Mouse (Mus musculus) adrenal gland, postnatal 10 days (tissue): ENCODE data around the gene Vps8. TPM values are rescaled to one million over a fixed set of nuclear protein-coding genes. Genes with fewer than 3 reads are reported as not detected.

Experiments
- DNase-seq: peaks from one replicate; pipeline ENCODE4 v3.0.0; 2021; ENCODE audit warnings: mixed read lengths
- total RNA-seq, 2 experiments: library from RNA; stranded (reverse); gene quantifications; 2 replicates each; pipeline ENCODE4 v1.2.3; 2021

Gene Vps8
- total RNA-seq, 2 experiments from 2014 or later, result 16.3 to 18.2 TPM

GRCm38 (mm10) chr16:21630614-21631013 is 207.7 kb downstream of the Vps8 start:
- DNase-seq, result no peak

DNA sequence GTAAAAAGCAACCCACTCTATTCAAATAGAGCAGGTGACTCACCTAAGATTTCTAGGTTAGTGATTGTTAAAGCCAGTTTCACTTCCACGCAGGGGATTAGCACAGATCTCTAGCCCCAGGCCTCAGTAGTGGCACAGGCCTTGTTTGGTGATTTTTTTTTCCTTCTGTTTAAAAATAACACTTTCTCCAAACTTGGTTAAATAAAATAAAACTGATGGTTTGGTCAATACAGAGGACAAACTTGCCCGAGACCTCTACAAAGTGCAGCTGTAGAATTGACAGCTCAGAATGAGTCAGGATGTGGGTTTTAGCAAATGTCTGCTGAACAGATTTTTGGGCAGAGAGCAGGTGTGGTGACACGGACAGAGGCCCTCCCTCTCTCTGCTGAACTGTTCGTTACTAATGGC is 208.9 kb downstream of the Vps8 start:
- no peak for DNase-seq

DNA sequence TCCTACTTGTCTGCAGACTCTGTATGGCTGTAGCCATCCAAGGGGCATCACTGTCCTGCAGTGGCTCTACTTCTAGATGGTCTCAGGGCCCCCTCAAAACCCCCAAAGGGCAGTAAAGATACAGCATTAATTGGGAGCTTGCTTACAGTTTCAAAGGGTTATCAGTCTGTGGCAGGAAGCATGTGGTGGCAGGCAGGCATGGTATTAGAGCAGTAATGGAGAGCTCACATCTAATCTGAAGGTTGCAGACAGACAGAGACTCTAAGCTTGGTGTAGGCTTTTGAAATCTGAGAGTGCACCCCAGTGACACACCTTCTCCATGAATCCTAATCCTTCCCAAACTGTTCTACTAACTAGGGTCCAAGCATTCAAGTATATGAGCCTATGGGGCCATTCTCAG is 211.5 kb downstream of the Vps8 start:
- DNase-seq, result no peak

GRCm38 (mm10) chr16:21636156-21636853 is 213.4 kb downstream of the Vps8 start:
- DNase-seq, result peak; percentile 50

- DNase-seq, result no peak
Observed at GRCm38 (mm10) chr16:21637201-21637819, 214.4 kb downstream of the Vps8 start.

- no peak for DNase-seq
Observed at GRCm38 (mm10) chr16:21640766-21641499, 218.0 kb downstream of the Vps8 start.

DNA sequence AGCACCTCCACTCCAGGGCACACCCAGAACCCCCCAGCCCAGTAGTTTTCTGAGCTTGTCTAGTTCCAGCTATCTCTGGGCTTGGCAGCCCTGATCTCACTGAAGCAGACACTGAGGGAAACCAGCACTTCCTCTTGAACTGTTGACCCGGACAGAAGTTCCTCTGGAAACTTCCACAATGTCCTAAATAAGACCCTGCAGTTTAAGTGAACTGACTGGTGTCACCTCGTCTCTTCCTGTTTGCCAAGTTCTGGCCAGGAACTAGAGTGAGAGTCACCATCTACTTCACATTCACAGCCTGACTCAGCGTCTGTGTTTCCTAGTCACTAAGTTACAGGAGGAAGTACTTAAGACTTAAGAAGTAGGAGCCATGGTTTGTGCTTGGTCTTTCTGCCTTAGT is 219.0 kb downstream of the Vps8 start:
- DNase-seq, result no peak

- DNase-seq, result no peak
Observed at GRCm38 (mm10) chr16:21642906-21643305, 220.0 kb downstream of the Vps8 start.

DNA sequence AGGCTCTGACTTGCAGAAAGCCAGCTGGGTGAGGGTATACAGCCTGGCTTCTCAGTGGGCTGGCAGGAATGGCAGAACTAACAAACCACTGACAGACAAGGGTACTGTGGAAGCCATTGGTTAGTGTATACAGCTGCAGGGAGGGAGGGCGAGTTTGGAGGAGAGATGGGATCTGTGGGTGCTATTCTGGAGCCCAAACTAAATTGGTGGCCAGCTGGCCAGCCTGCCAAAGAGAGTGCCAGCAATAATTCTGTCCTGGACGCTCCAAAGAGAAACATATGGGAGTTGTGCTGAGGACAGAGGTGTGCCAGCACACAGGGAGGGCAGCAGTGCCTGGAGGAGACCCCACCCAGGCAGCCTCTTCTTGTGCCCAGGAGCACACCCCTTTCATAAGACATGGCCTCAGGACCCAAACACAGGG is 220.7 kb downstream of the Vps8 start:
- DNase-seq, result no peak

DNA sequence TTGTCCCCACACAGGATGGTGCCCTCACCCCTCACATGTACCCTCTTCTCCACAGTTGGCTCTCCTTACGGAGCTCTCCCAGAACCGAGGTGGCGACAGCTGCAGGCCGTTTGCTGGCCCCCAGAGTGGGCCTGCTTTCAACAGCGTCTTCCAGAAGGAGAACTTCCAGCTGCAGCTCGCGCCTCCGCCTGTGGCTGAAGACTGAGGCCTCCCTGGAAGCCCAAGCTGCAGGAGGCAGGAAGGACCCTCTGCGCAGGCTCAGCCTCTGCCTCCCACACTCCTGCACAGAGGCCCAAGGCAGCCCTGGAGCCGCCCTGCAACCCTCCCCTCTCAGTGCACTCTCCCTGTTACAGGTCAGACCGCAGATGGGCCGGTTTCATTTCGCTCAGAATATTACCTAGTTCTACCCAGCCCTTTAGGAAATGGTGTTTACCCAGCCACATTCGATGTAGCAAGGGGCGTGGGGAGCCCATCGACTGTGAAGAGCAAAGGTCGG is 221.2 kb downstream of the Vps8 start:
- DNase-seq, result peak; percentile 49

DNA sequence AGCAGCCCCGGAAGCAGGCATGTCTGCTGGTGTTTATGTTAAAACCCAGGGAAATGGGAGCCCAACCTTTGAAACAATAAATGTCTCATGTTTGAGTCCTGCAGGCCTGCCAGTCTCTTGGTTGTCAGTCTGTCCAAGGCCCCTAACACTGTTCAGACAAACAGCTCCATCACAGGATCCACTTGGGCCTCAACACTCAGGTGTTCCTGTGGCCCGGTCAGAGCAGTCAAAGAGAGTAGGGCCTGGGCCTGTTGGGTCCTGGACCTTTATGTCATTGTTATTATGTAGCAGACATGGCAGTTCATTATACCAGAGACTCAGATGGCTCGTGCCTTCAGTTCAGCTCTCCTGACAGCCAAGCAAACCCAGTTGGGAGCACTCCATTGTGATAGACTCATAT is 221.7 kb downstream of the Vps8 start:
- DNase-seq, result no peak

DNA sequence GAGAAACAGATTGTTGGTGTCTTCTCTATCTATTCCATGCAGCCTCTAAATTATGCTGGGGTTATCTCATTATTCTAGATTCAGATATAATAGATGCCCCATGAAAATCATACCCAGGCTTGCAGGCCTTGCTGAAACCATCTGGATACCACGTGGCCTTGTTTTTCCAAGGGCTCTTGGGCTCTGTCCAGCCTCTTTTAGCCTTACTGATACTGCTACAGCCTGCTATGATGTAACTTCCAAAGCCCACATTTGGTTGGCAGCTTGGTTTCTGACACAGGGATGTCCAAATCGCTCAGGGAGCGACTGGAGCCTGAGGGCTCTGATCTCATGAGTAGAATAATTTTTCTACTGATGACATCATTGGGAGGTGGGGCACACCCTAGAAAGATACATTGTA is 223.0 kb downstream of the Vps8 start:
- DNase-seq, result peak; percentile 52

- no peak for DNase-seq
Observed at GRCm38 (mm10) chr16:21646496-21646895, 223.6 kb downstream of the Vps8 start.

GRCm38 (mm10) chr16:21648800-21649199 is 225.9 kb downstream of the Vps8 start:
- DNase-seq, result no peak

- DNase-seq, result no peak
Observed at GRCm38 (mm10) chr16:21650289-21650688, 227.4 kb downstream of the Vps8 start.

DNA sequence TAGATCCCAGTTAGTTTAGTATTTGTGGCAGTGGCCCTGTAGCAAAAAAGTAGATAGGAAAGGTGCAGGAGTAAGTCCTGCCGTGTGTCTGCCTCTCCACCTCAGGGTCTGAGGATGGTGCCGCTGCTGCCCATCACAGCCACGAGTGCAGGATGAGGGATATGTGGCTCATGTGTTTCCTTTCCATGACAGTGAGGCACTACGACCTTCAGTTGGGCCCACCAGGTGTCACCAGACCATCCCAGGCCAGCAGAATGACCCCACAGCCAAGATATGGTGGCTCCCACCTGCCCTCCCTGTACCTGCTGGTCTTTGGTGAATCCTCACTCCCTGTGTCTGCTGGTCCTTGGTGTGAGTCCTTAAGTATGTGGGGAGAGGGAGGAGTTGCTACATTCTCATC is 228.2 kb downstream of the Vps8 start:
- DNase-seq, result no peak

DNA sequence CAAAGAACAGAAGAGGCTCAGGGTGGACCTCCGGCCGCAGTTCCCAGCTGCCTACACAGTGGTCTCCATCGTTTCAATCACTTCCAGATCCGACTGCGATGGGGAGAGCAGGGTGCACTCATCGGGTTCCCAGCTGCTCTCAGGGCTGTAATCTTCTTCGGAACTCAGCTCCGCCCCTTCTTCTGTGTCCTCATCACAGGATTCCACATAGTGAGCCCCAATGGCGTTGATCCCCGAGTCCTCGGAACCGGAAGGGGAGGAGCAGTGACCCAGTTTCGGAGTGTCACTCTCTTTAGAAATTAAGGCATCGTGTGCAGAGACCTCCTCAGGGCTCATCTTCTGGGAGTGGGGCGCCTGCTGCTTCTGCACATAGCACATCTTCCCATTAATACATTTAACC is 230.2 kb downstream of the Vps8 start:
- no peak for DNase-seq

GRCm38 (mm10) chr16:21654384-21654783 is 231.5 kb downstream of the Vps8 start:
- no peak for DNase-seq

- DNase-seq, result no peak
Observed at GRCm38 (mm10) chr16:21655291-21655690, 232.4 kb downstream of the Vps8 start.

DNA sequence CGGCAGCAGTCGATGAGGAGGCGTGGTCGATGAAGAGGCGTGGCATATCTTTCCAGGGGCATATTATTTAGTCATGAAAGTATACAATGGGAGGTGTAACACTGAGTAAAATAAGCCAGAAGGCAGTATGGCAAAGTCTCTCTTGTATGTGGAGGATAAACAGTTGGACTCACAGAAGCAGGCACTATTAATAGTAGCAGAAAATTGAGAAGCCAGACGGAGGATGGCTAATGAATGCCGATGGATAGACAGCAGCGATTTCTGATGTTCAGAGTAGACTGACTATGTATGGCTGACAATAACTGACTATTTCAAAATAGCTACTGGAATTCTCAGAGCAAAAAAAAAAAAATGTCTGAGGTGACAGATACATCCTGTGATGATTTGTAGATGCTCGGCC is 233.0 kb downstream of the Vps8 start:
- DNase-seq, result no peak

DNA sequence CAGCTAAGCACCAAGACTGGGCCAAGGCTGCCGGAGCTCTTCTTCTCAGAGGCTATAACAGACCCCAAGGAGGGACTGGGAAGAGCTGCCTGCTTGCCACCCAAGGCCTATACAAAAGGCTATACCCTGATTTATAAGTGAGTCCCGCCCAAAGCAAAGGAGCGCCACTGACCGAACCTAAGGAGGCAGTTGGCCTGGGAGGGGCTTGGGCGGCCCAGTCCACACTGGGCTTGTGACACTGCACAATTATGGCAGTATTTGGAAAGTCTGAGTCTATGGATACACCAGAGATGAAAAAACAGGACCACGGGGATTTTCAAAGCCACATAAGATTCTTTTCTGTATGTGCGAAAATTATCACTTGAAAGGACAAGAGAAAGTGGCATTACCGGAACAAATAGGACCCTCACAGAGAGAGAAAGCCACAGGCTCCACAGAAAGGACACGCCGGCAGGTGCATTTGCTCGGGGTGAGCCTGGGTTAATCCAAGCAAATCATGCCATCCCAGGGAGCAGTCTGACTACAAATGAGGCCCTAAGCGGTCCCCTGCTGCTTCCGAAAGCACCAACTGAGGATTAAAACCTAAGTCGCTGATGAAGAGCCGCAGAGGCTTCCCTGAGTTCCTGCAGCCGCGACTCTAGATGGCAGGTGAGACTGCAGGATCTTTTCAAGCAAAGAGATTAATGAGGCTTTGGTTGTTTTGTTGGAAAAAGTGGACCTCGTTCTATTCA is 241.9 kb downstream of the Vps8 start:
- DNase-seq, result no peak

DNA sequence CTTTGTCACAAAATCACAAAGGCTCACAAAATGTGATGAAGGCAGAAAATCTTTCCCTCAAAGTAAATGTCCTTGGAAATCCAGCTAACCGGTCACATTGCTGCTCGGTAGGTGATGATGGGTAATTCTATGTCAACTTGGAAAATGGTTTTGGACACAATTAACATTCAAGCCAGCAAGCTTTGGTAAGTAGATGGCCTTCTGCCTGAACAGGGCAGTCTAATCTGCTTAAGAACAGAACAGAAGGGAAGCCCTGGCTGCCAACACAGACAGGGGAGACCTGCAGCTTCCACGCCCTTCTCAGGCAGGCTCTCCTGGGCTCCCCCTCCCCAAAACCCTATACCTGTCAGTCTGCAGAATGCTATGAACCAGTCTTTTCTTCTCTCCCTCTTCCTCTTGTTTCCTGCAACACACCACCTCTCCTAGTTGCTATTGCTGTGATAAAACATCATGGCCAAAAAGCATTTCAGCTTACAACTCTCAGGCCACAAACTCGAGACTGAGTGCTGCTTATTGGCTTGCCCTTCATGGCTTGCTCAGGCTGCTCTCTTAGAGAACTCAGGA is 242.6 kb downstream of the Vps8 start:
- DNase-seq, result no peak
